Comparison of ENCODE assay signal across 7 mouse cellular contexts in the genomic region with DNA sequence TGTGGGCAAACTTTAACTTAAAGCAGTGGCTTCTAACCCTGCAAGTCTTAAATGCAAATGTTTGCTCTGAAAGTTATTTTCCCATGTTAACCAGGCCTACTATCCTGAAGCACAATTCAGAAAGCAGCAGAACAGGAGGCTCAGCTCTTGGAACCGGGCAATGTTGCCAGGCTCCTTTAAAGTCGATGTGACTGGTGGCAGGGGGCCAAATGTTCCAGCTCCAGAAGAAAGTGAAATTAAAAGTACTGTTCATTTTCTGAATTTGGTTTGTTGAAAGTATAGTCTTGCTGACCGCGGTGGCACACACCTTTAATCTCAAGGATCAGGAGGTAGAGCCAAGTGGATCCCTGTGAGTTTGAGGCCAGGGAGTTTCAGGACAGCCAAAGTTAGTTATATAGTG.
DNase-seq lines count a peak whose midpoint lies in the region; ATAC-seq lines count a peak whose summit lies in the region.

No protein-coding gene starts in this region.

- DNase-seq in urinary bladder, postnatal 14 days (ENCODE audit: low spot score): peak; percentile 59
- DNase-seq in urinary bladder, postnatal 4 days (ENCODE audit: low spot score in 2 of 2): no peak
- no peak for DNase-seq in embryonic facial prominence, embryonic 10.5 days (ENCODE audit: low spot score)
- DNase-seq in hindbrain, embryonic 14.5 days (ENCODE audit: low spot score): no peak
- DNase-seq in left cerebral cortex, postnatal 4 days: peak; percentile 78
- no peak for DNase-seq in natural killer cell, adult 2 months (ENCODE audit: low spot score in 2 of 2)

- peaks cover 61% of the 10 kb centered on the region for H3K4me1 ChIP-seq in embryonic facial prominence, embryonic 10.5 days
- peaks cover 30% of the 10 kb centered on the region for H3K4me1 ChIP-seq in hindbrain, embryonic 14.5 days (replicated peaks; ENCODE audit: control insufficient read depth, insufficient read depth, low read length)
- peaks cover 30% of the 10 kb centered on the region for H3K4me1 ChIP-seq in midbrain, embryonic 16.5 days (ENCODE audit: control insufficient read depth, insufficient read depth, low read length)

- no peaks in the 10 kb centered on the region for H3K27me3 ChIP-seq in embryonic facial prominence, embryonic 10.5 days (replicated peaks; ENCODE audit: low read depth, poor library complexity, severe bottlenecking)
- H3K27me3 ChIP-seq in hindbrain, embryonic 14.5 days (ENCODE audit: control insufficient read depth, insufficient read depth, low read length): no peaks in the 10 kb centered on the region
- H3K27me3 ChIP-seq in midbrain, embryonic 16.5 days (ENCODE audit: control insufficient read depth, insufficient read depth, low read depth, low read length): no peaks in the 10 kb centered on the region

- H3K27ac ChIP-seq in embryonic facial prominence, embryonic 10.5 days (replicated peaks): 0 out of 2 replicates have a peak overlapping the region, but pooled peaks have one; percentile 14
- H3K27ac ChIP-seq in hindbrain, embryonic 14.5 days: peak overlapping the region; percentile 33; the same call in 1 of the 2 replicates
- 0 out of 2 replicates have a peak overlapping the region, but pooled peaks have one; percentile 29 for H3K27ac ChIP-seq in midbrain, embryonic 16.5 days (ENCODE audit: low read length)

- intact Hi-C loops in left cerebral cortex, postnatal 4 days (cut with DNase I): loop anchor here (10.0 kb wide), 1 partner anchor 178 kb away; the partner anchor contains the start of gene Rere

- H3K9ac ChIP-seq in hindbrain, embryonic 14.5 days: no peak overlapping the region
- no peak overlapping the region for H3K9ac ChIP-seq in midbrain, embryonic 16.5 days (ENCODE audit: low read depth, low read length)

- no peak overlapping the region for H3K4me2 ChIP-seq in hindbrain, embryonic 14.5 days (replicated peaks)
- no peak overlapping the region for H3K4me2 ChIP-seq in midbrain, embryonic 16.5 days (ENCODE audit: low read length)

- no peak overlapping the region for H3K4me3 ChIP-seq in embryonic facial prominence, embryonic 10.5 days
- H3K4me3 ChIP-seq in hindbrain, embryonic 14.5 days (replicated peaks; ENCODE audit: low read length): no peak overlapping the region
- H3K4me3 ChIP-seq in midbrain, embryonic 16.5 days (ENCODE audit: low read depth, low read length): no peak overlapping the region

- H3K36me3 ChIP-seq in embryonic facial prominence, embryonic 10.5 days (replicated peaks): no peaks in the 10 kb centered on the region; the same call in 1 of the 2 replicates
- no peaks in the 10 kb centered on the region for H3K36me3 ChIP-seq in hindbrain, embryonic 14.5 days (replicated peaks; ENCODE audit: control insufficient read depth, insufficient read depth)
- H3K36me3 ChIP-seq in midbrain, embryonic 16.5 days (ENCODE audit: control insufficient read depth, insufficient read depth, low read length): no peaks in the 10 kb centered on the region

- no peak for ATAC-seq in hindbrain, embryonic 14.5 days (ENCODE audit: low FRiP score)
- no peak for ATAC-seq in midbrain, embryonic 16.5 days

- WGBS in embryonic facial prominence, embryonic 10.5 days: 77% methylated on average over 4 of the region's 4 CpGs
- 39% methylated on average over 4 of the region's 4 CpGs for WGBS in hindbrain, embryonic 14.5 days
- 40% methylated on average over 4 of the region's 4 CpGs for WGBS in midbrain, embryonic 16.5 days

- H3K9me3 ChIP-seq in embryonic facial prominence, embryonic 10.5 days: no peaks in the 10 kb centered on the region
- no peaks in the 10 kb centered on the region for H3K9me3 ChIP-seq in hindbrain, embryonic 14.5 days (ENCODE audit: control insufficient read depth, low read length)
- no peaks in the 10 kb centered on the region for H3K9me3 ChIP-seq in midbrain, embryonic 16.5 days (replicated peaks; ENCODE audit: control insufficient read depth, low read length, poor library complexity, severe bottlenecking)

Comparison
In these comparisons a context has a peak if more than half of its experiments do, and no peak if none do; other contexts are left out.
1. DNase-seq: peak in urinary bladder, postnatal 14 days (single experiment) and left cerebral cortex, postnatal 4 days (single experiment); none in urinary bladder, postnatal 4 days (0 of 2), embryonic facial prominence, embryonic 10.5 days (single experiment), hindbrain, embryonic 14.5 days (single experiment) and natural killer cell, adult 2 months (0 of 2).
2. Peak in every context shown above with its lines, with median percentiles within 50 percentile points of each other: H3K27ac ChIP-seq.